In genomic region chr9:70389548-70389947, GRCm38 (mm10) we compare ENCODE assay signal across 27 mouse cellular contexts. TPM values are rescaled to one million over a fixed set of nuclear protein-coding genes. Genes with fewer than 3 reads are reported as not detected.
DNase-seq lines count a peak whose midpoint lies in the region; ATAC-seq and TF ChIP-seq lines count a peak whose summit lies in the region.
"Had no signal": no experiment of that assay in that cellular context is flagged by ENCODE, and none has a peak within 500 bp of the region (broad histone marks: within the 10 kb centered on the region; RNA-seq: fewer than 3 reads in every experiment).

No protein-coding gene starts in this region.

- no peak overlapping the region for H3K4me2 ChIP-seq in embryonic facial prominence, embryonic 14.5 days (ENCODE audit: low read depth, low read length)
- H3K4me2 ChIP-seq in limb, embryonic 13.5 days (replicated peaks): no peak overlapping the region
- H3K4me2 ChIP-seq: heart, embryonic 12.5 days; kidney, embryonic 15.5 days; midbrain, embryonic 11.5 days; neural tube, embryonic 12.5 days had no signal

- no peak overlapping the region for H3K4me3 ChIP-seq in embryonic facial prominence, embryonic 14.5 days (ENCODE audit: low read depth, low read length)
- no peak overlapping the region for H3K4me3 ChIP-seq in embryonic facial prominence, embryonic 10.5 days
- no peak overlapping the region for H3K4me3 ChIP-seq in limb, embryonic 13.5 days
- H3K4me3 ChIP-seq in limb, embryonic 10.5 days: no peak overlapping the region
- no peak overlapping the region for H3K4me3 ChIP-seq in embryonic fibroblast, embryonic 13.5 days (ENCODE audit: insufficient read depth, low read length)
- H3K4me3 ChIP-seq: heart, embryonic 12.5 days; kidney, embryonic 15.5 days; neural tube, embryonic 12.5 days had no signal

- TF ChIP-seq CTCF in embryonic fibroblast, embryonic 13.5 days (IDR thresholded peaks at IDR 0.05; ENCODE audit: borderline replicate concordance, insufficient read depth, low read length): no peak

- 51% methylated on average over 3 of the region's 3 CpGs for WGBS in embryonic facial prominence, embryonic 14.5 days
- WGBS in embryonic facial prominence, embryonic 10.5 days: 91% methylated on average over 3 of the region's 3 CpGs
- 67% methylated on average over 3 of the region's 3 CpGs for WGBS in limb, embryonic 13.5 days
- WGBS in limb, embryonic 10.5 days: 91% methylated on average over 3 of the region's 3 CpGs

- no peak for TF ChIP-seq POLR2A in embryonic fibroblast, embryonic 13.5 days (IDR thresholded peaks at IDR 0.05; ENCODE audit: low read depth, low read length)

- H3K27ac ChIP-seq in embryonic facial prominence, embryonic 14.5 days (replicated peaks; ENCODE audit: low read depth, low read length): no peak overlapping the region; the same call in none of the 2 replicates
- H3K27ac ChIP-seq in embryonic facial prominence, embryonic 10.5 days (replicated peaks): no peak overlapping the region
- peak overlapping the region; percentile 58; the same call in 1 of the 2 replicates for H3K27ac ChIP-seq in limb, embryonic 13.5 days
- no peak overlapping the region for H3K27ac ChIP-seq in limb, embryonic 10.5 days
- H3K27ac ChIP-seq in embryonic fibroblast, embryonic 13.5 days (ENCODE audit: insufficient read depth, low read length): peak overlapping the region; percentile 11; the same call in 1 of the 2 replicates
- H3K27ac ChIP-seq: kidney, embryonic 15.5 days; liver, embryonic 14.5 days; neural tube, embryonic 12.5 days had no signal

- peaks cover 19% of the 10 kb centered on the region; the same call in 1 of the 2 replicates for H3K36me3 ChIP-seq in embryonic facial prominence, embryonic 14.5 days (ENCODE audit: control insufficient read depth, insufficient read depth, low read length)
- peaks cover 16% of the 10 kb centered on the region; the same call in 1 of the 2 replicates for H3K36me3 ChIP-seq in embryonic facial prominence, embryonic 10.5 days (replicated peaks)
- peaks cover 27% of the 10 kb centered on the region for H3K36me3 ChIP-seq in limb, embryonic 13.5 days
- peaks cover 6% of the 10 kb centered on the region for H3K36me3 ChIP-seq in limb, embryonic 10.5 days
- H3K36me3 ChIP-seq: neural tube, embryonic 12.5 days had no signal

- H3K4me1 ChIP-seq in embryonic facial prominence, embryonic 14.5 days (ENCODE audit: control insufficient read depth, insufficient read depth, low read length): no peaks in the 10 kb centered on the region
- H3K4me1 ChIP-seq in embryonic facial prominence, embryonic 10.5 days: peaks cover 6% of the 10 kb centered on the region; the same call in 1 of the 2 replicates
- H3K4me1 ChIP-seq in limb, embryonic 13.5 days: peaks cover 7% of the 10 kb centered on the region
- peaks cover 14% of the 10 kb centered on the region for H3K4me1 ChIP-seq in limb, embryonic 10.5 days
- H3K4me1 ChIP-seq in embryonic fibroblast, embryonic 13.5 days (ENCODE audit: control insufficient read depth, insufficient read depth, low read length): no peaks in the 10 kb centered on the region; the same call in 1 of the 2 replicates
- H3K4me1 ChIP-seq: neural tube, embryonic 12.5 days had no signal

- H3K27me3 ChIP-seq in embryonic facial prominence, embryonic 14.5 days (replicated peaks; ENCODE audit: control insufficient read depth, insufficient read depth, low read length): no peaks in the 10 kb centered on the region
- H3K27me3 ChIP-seq in embryonic facial prominence, embryonic 10.5 days (replicated peaks; ENCODE audit: low read depth, poor library complexity, severe bottlenecking): no peaks in the 10 kb centered on the region
- no peaks in the 10 kb centered on the region for H3K27me3 ChIP-seq in limb, embryonic 13.5 days
- 0 out of 2 replicates have a peak, but pooled peaks cover 7% of the 10 kb centered on the region for H3K27me3 ChIP-seq in limb, embryonic 10.5 days (ENCODE audit: low read depth, poor library complexity, severe bottlenecking)
- H3K27me3 ChIP-seq: heart, embryonic 12.5 days; kidney, embryonic 15.5 days; neural tube, embryonic 12.5 days had no signal

- peak; percentile 82 for DNase-seq in embryonic facial prominence, embryonic 14.5 days (ENCODE audit: low spot score)
- DNase-seq in embryonic facial prominence, embryonic 10.5 days (ENCODE audit: low spot score): no peak
- no peak for DNase-seq in limb, embryonic 10.5 days (ENCODE audit: low spot score)
- no peak for DNase-seq in embryo, embryonic 11 days
- no peak for DNase-seq in right cerebral cortex, adult 18-20 months
- DNase-seq: adrenal gland, adult 8-10 months; cerebellum, adult 2 months; heart, adult 18-20 months; kidney, adult 18-20 months; kidney, postnatal 25 days; liver; lung, adult 2 months; right cerebral cortex, postnatal 4 days; thymus, adult 2 months; thymus, postnatal 4 days had no signal

- H3K9ac ChIP-seq in embryonic facial prominence, embryonic 14.5 days (ENCODE audit: low read depth, low read length): no peak overlapping the region
- no peak overlapping the region for H3K9ac ChIP-seq in limb, embryonic 13.5 days
- H3K9ac ChIP-seq: heart, embryonic 12.5 days; kidney, embryonic 15.5 days; liver, embryonic 14.5 days; neural tube, embryonic 12.5 days had no signal

- H3K9me3 ChIP-seq in embryonic facial prominence, embryonic 14.5 days (ENCODE audit: control insufficient read depth, low read length): no peaks in the 10 kb centered on the region
- no peaks in the 10 kb centered on the region for H3K9me3 ChIP-seq in embryonic facial prominence, embryonic 10.5 days
- no peaks in the 10 kb centered on the region for H3K9me3 ChIP-seq in limb, embryonic 13.5 days
- H3K9me3 ChIP-seq in limb, embryonic 10.5 days (replicated peaks): no peaks in the 10 kb centered on the region
- H3K9me3 ChIP-seq: heart, embryonic 12.5 days; kidney, embryonic 15.5 days; neural tube, embryonic 12.5 days had no signal

- ATAC-seq in embryonic facial prominence, embryonic 14.5 days (ENCODE audit: low read depth): no peak
- no peak for ATAC-seq in limb, embryonic 13.5 days (ENCODE audit: low FRiP score, low read depth)
- ATAC-seq: activated CD4-positive, CD25-positive, alpha-beta regulatory T cell, adult 4 months; CD4-positive, CD25-positive, alpha-beta regulatory T cell, adult 4 months; forebrain, embryonic 14.5 days; hindbrain, embryonic 16.5 days; midbrain, embryonic 16.5 days had no signal

RNA-seq across cellular contexts. Expression of gene Ccnb2, which starts 31.8 kb away (rescaled TPM):
- polyA plus RNA-seq in embryonic facial prominence, embryonic 14.5 days (2014; fragmentation: Nextera tagmentation; extraction: Ambion mirVana): 123 and 153 TPM in 2 replicates
- 215 and 225 TPM in 2 replicates for polyA plus RNA-seq in embryonic facial prominence, embryonic 10.5 days (2016; fragmentation: Nextera tagmentation; extraction: Ambion mirVana)
- 178 and 189 TPM in 2 replicates for polyA plus RNA-seq in limb, embryonic 13.5 days (2015; fragmentation: Nextera tagmentation; extraction: Ambion mirVana)
- 223 and 245 TPM in 2 replicates for polyA plus RNA-seq in limb, embryonic 10.5 days (2016; fragmentation: Nextera tagmentation; extraction: Ambion mirVana)
- 36.9 and 57.8 TPM in 2 replicates for polyA plus RNA-seq in embryonic fibroblast, embryonic 13.5 days (2011; ENCODE audit: insufficient read length, low read depth, missing spikeins)

Comparison
In these comparisons a context has a peak if more than half of its experiments do, and no peak if none do; other contexts are left out.
1. H3K27ac ChIP-seq: peak in limb, embryonic 13.5 days (single experiment) and embryonic fibroblast, embryonic 13.5 days (single experiment); none in embryonic facial prominence, embryonic 14.5 days (single experiment), embryonic facial prominence, embryonic 10.5 days (single experiment) and limb, embryonic 10.5 days (single experiment).